Mouse (Mus musculus): Measurements from ENCODE around the gene Plxna4.

DNA sequence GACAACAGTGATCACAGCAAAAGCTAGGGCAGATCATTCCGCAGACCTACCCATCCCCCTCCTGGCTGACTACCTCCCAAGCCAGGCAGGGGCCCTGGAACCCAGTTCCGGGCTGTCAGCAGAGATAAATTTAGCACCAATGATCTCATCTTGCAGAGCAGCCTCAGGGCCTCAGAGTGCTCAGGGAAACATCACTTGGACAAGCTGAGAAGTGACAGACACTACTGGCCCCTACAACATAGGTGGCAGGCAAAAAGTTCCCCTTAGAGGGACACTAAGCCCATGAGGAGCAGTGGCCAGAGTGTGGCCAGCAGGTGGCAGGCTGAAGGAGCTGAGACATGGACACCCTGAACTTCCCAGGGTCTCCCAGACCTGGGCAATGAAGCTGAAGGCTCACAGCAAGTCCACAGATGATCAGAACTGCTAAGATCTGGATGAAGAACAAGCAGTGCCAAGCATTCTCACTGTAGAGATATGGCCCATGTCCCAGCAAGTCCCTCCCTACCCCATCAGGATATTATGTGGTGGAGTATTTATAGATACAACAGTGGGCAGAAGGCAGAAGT lies 108.7 kb downstream of the Plxna4 start:
- no peak for TF ChIP-seq POLR2A (IDR thresholded peaks at IDR 0.05; ENCODE audit: borderline replicate concordance, low read depth, low read length)
- TF ChIP-seq CTCF (IDR thresholded peaks at IDR 0.05; ENCODE audit: low read depth, low read length) = peak; percentile 22; the same call in 1 of the 2 replicates
